In the genomic region with DNA sequence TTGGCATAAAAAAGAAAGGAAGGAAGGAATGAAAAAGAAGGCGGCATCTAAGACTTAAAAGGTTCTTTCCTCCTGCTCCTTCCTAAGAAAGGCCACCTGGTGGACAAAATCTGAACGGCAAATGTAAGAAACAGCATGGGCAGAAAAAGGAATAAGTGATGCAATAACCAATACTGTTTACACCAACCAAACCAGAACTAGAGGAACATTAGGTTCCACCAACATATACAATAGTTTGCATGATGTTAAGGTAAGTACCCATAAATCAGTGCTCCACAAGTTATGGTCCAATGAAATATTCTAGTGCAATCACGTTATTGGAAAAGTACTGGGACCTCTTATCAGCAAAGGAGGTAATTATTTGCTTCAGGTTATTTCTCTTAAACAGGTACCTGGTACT, we compare ENCODE assay signal across 9 mouse cellular contexts. TPM values are rescaled to one million over a fixed set of nuclear protein-coding genes. Genes with fewer than 3 reads are reported as not detected.
DNase-seq lines count a peak whose midpoint lies in the region; ATAC-seq lines count a peak whose summit lies in the region.
"Had no signal": no experiment of that assay in that cellular context is flagged by ENCODE, and none has a peak within 500 bp of the region (broad histone marks: within the 10 kb centered on the region; RNA-seq: fewer than 3 reads in every experiment).

No protein-coding gene starts in this region.

- no peak overlapping the region for H3K9ac ChIP-seq in kidney, embryonic 16.5 days (replicated peaks; ENCODE audit: low read length)
- H3K9ac ChIP-seq in forebrain, embryonic 16.5 days (replicated peaks; ENCODE audit: low read depth, low read length): no peak overlapping the region
- H3K9ac ChIP-seq: limb, embryonic 13.5 days had no signal

- peaks cover 28% of the 10 kb centered on the region; the same call in 1 of the 2 replicates for H3K27me3 ChIP-seq in kidney, embryonic 16.5 days (ENCODE audit: insufficient read depth, low read length)
- H3K27me3 ChIP-seq in forebrain, embryonic 16.5 days (replicated peaks; ENCODE audit: control insufficient read depth, insufficient read depth, low read length): peaks cover 8% of the 10 kb centered on the region

- no peak overlapping the region for H3K27ac ChIP-seq in kidney, embryonic 16.5 days (ENCODE audit: low read length)
- no peak overlapping the region for H3K27ac ChIP-seq in forebrain, embryonic 16.5 days (ENCODE audit: low read length)
- H3K27ac ChIP-seq: limb, embryonic 13.5 days had no signal

- 37% methylated on average over 3 of the region's 3 CpGs for WGBS in kidney, embryonic 16.5 days
- 29% methylated on average over 3 of the region's 3 CpGs for WGBS in forebrain, embryonic 16.5 days

- no peak overlapping the region for H3K4me3 ChIP-seq in kidney, embryonic 16.5 days (ENCODE audit: low read length)
- no peak overlapping the region for H3K4me3 ChIP-seq in forebrain, embryonic 16.5 days (replicated peaks; ENCODE audit: low read length)
- H3K4me3 ChIP-seq: limb, embryonic 13.5 days had no signal

- no peak for ATAC-seq in kidney, embryonic 16.5 days (ENCODE audit: low FRiP score, low TSS enrichment)
- no peak for ATAC-seq in forebrain, embryonic 16.5 days

- peak; percentile 26 for DNase-seq in kidney, adult 11 months
- DNase-seq in B cell, adult 2 months: peak; percentile 70 to 72
- DNase-seq in MN1 (ENCODE audit: low spot score): peak; percentile 76
- DNase-seq in cerebellum, postnatal 36 days: peak; percentile 37 to 62
- DNase-seq in layer of hippocampus, adult 9-10 months (ENCODE audit: low spot score): peak; percentile 40
- peak; percentile 73 for DNase-seq in retina, postnatal 1 day

- H3K9me3 ChIP-seq in kidney, embryonic 16.5 days (ENCODE audit: low read length): no peaks in the 10 kb centered on the region
- H3K9me3 ChIP-seq in forebrain, embryonic 16.5 days (ENCODE audit: control insufficient read depth, low read length): no peaks in the 10 kb centered on the region
- H3K9me3 ChIP-seq: limb, embryonic 13.5 days had no signal

- H3K36me3 ChIP-seq in kidney, embryonic 16.5 days (ENCODE audit: insufficient read depth, low read length): no peaks in the 10 kb centered on the region
- H3K36me3 ChIP-seq in forebrain, embryonic 16.5 days (ENCODE audit: control insufficient read depth, insufficient read depth): no peaks in the 10 kb centered on the region

- peaks cover 9% of the 10 kb centered on the region; the same call in 1 of the 2 replicates for H3K4me1 ChIP-seq in kidney, embryonic 16.5 days (ENCODE audit: insufficient read depth, low read length)
- H3K4me1 ChIP-seq in forebrain, embryonic 16.5 days (replicated peaks; ENCODE audit: control insufficient read depth, insufficient read depth, low read length): peaks cover 6% of the 10 kb centered on the region; the same call in 1 of the 2 replicates

- no peak overlapping the region for H3K4me2 ChIP-seq in kidney, embryonic 16.5 days (replicated peaks; ENCODE audit: low read depth, low read length)
- H3K4me2 ChIP-seq in forebrain, embryonic 16.5 days (ENCODE audit: low read length): no peak overlapping the region
- H3K4me2 ChIP-seq: limb, embryonic 13.5 days had no signal

RNA-seq across cellular contexts. Expression of a gene that starts 55.7 kb away (rescaled TPM):
- 110 and 123 TPM in 2 replicates for polyA plus RNA-seq in kidney, embryonic 16.5 days (2015; fragmentation: Nextera tagmentation; extraction: Ambion mirVana)
- 101 and 104 TPM in 2 replicates for polyA plus RNA-seq in forebrain, embryonic 16.5 days (2015; fragmentation: Nextera tagmentation; extraction: Ambion mirVana)

Comparison
In these comparisons a context has a peak if more than half of its experiments do, and no peak if none do; other contexts are left out.
1. DNase-seq: peak in every context shown above with its lines; median percentile 76 in MN1; 73 in retina, postnatal 1 day; 71 in B cell, adult 2 months; 50 in cerebellum, postnatal 36 days; 40 in layer of hippocampus, adult 9-10 months; 26 in kidney, adult 11 months.